Mouse (Mus musculus) hindbrain, embryonic 10.5 days (tissue): ENCODE measurements at regions not wholly inside any gene's neighbourhood (a gene's known extent, or its start where the extent isn't known, plus 50 kb on each side); places are given as distances from the start of the nearest gene placed in this dataset.

Experiments
- DNase-seq: peaks from one replicate; pipeline ENCODE4 v3.0.0-alpha.2; 2017; ENCODE audit warnings: low spot score
- H3K27ac ChIP-seq: fragments of 300-500 bp; sonication (generic); 2 replicates; pipeline ENCODE4 v1.5.1; 2016; ENCODE audit warnings: mild to moderate bottlenecking, moderate library complexity
- H3K27me3 ChIP-seq: fragments of 300-500 bp; sonication (generic); 2 replicates; pipeline ENCODE4 v1.6.1; 2016; ENCODE audit warnings: mild to moderate bottlenecking; ENCODE audit not compliant: poor library complexity, insufficient read depth, severe bottlenecking
- H3K36me3 ChIP-seq: fragments of 300-500 bp; sonication (generic); 2 replicates; pipeline ENCODE4 v1.6.1; 2016; ENCODE audit warnings: mild to moderate bottlenecking, moderate library complexity
- H3K4me1 ChIP-seq: fragments of 300-500 bp; sonication (generic); replicated peaks from 2 replicates; pipeline ENCODE4 v1.6.1; 2016; ENCODE audit warnings: mild to moderate bottlenecking
- H3K4me3 ChIP-seq: fragments of 300-500 bp; sonication (generic); 2 replicates; pipeline ENCODE4 v1.5.1; 2016; ENCODE audit warnings: mild to moderate bottlenecking, moderate library complexity
- H3K9me3 ChIP-seq: fragments of 300-500 bp; sonication (generic); 2 replicates; pipeline ENCODE4 v1.6.1; 2016; ENCODE audit warnings: mild to moderate bottlenecking, moderate library complexity
- WGBS: fragments of 180-500 bp; shearing (Covaris S2); methylation state at CpG from one replicate; pipeline ENCODE4 v1.1.7; 2016; 5-methylcytosine and 5-hydroxymethylcytosine counted together

- H3K27ac ChIP-seq = peak overlapping the region; percentile 64
- no peak for DNase-seq
Measured at GRCm38 (mm10) chr9:42174349-42174955, 50.4 kb upstream of the Sorl1 start.

More at GRCm38 (mm10) chr9:42174349-42174955, 50.4 kb upstream of the Sorl1 start:
- H3K27me3 ChIP-seq = no peaks in the 10 kb centered on the region
- H3K9me3 ChIP-seq = no peaks in the 10 kb centered on the region
- peaks cover 20% of the 10 kb centered on the region for H3K4me1 ChIP-seq
- H3K4me3 ChIP-seq = no peak overlapping the region
- WGBS = 41% methylated on average over 2 of the region's 2 CpGs
- H3K36me3 ChIP-seq = no peaks in the 10 kb centered on the region
